ENCODE assay signal across 17 mouse cellular contexts in the genomic region with DNA sequence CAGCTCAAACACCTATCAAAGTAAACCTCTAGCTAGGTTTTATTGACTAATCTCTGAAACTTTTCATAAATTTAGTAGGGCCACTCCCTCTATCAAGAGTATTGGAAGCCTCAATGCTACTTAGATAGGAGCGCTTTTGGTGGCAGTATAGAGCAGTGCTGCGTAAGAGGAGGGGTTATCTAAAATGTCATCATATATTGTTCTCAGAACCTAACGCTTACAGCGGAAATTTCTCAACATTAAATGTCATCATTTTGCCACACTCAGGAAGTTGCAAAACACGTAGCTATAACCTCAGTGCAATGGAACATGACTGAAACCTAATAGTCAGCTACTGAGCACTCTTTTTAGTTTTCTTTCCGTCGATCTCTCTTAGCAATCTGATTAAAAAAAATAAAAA.
DNase-seq lines count a peak whose midpoint lies in the region; ATAC-seq and TF ChIP-seq lines count a peak whose summit lies in the region.
"Had no signal": no experiment of that assay in that cellular context is flagged by ENCODE, and none has a peak within 500 bp of the region (broad histone marks: within the 10 kb centered on the region; RNA-seq: fewer than 3 reads in every experiment).

No protein-coding gene starts in this region.

- no peak for DNase-seq in kidney, adult 2 months
- peak; percentile 89 for DNase-seq in CD4-positive, CD25-positive, alpha-beta regulatory T cell, adult 2 months (ENCODE audit: low read depth, low spot score)
- DNase-seq in induced T-regulatory cell, adult 2 months (ENCODE audit: low read depth): peak; percentile 91
- no peak for DNase-seq in heart, postnatal 25 days (ENCODE audit: low spot score)
- no peak for DNase-seq in right cerebral cortex, postnatal 36 days (ENCODE audit: low spot score in 2 of 2)
- DNase-seq: cerebellum, adult 18-20 months; embryo, embryonic 11 days; forebrain, postnatal 0 days; gastrocnemius, postnatal 14 days; thymus, postnatal 36 days had no signal

- no peaks in the 10 kb centered on the region for H3K4me1 ChIP-seq in kidney, embryonic 15.5 days
- H3K4me1 ChIP-seq in kidney, adult 2 months (ENCODE audit: control insufficient read depth, insufficient read depth, low read length): no peaks in the 10 kb centered on the region
- no peaks in the 10 kb centered on the region for H3K4me1 ChIP-seq in midbrain, embryonic 15.5 days
- H3K4me1 ChIP-seq: hindbrain, embryonic 15.5 days; limb, embryonic 10.5 days had no signal

- no peaks in the 10 kb centered on the region for H3K27me3 ChIP-seq in kidney, embryonic 15.5 days
- no peaks in the 10 kb centered on the region for H3K27me3 ChIP-seq in kidney, adult 2 months (replicated peaks; ENCODE audit: control insufficient read depth, insufficient read depth, low read length)
- no peaks in the 10 kb centered on the region for H3K27me3 ChIP-seq in midbrain, embryonic 15.5 days (replicated peaks)
- H3K27me3 ChIP-seq: hindbrain, embryonic 15.5 days; megakaryocyte, embryonic 14.5 days had no signal

- intact Hi-C loops in heart, postnatal 25 days (cut with DNase I): no loop called here

- no peak for TF ChIP-seq CTCF in kidney, adult 2 months (conservative IDR thresholded peaks at IDR 0.05; ENCODE audit: insufficient read depth, insufficient read length, low read depth, low read length)

- no peaks in the 10 kb centered on the region for H3K36me3 ChIP-seq in kidney, embryonic 15.5 days
- no peaks in the 10 kb centered on the region for H3K36me3 ChIP-seq in kidney, adult 2 months (ENCODE audit: control insufficient read depth, insufficient read depth, low read length)
- no peaks in the 10 kb centered on the region for H3K36me3 ChIP-seq in midbrain, embryonic 15.5 days (replicated peaks)
- H3K36me3 ChIP-seq: hindbrain, embryonic 15.5 days; limb, embryonic 10.5 days had no signal

- ATAC-seq in kidney, embryonic 15.5 days (replicated peaks; ENCODE audit: low FRiP score): 0 out of 2 replicates have a peak, but pooled peaks have one; percentile 29
- ATAC-seq in megakaryocyte-erythroid progenitor cell, adult 5-6 weeks (replicated peaks; ENCODE audit: low FRiP score, low TSS enrichment, poor library complexity, severe bottlenecking): peak; percentile 82
- no peak for ATAC-seq in midbrain, embryonic 15.5 days (replicated peaks)
- ATAC-seq: forebrain, postnatal 0 days had no signal

- H3K9ac ChIP-seq in kidney, embryonic 15.5 days: no peak overlapping the region
- H3K9ac ChIP-seq in midbrain, embryonic 15.5 days: no peak overlapping the region
- H3K9ac ChIP-seq: forebrain, postnatal 0 days; hindbrain, embryonic 15.5 days had no signal

- 50% methylated on average over 7 of the region's 7 CpGs for WGBS in kidney, embryonic 15.5 days
- 68% methylated on average over 7 of the region's 7 CpGs for WGBS in kidney, adult 2 months
- WGBS in midbrain, embryonic 15.5 days: 95% methylated on average over 7 of the region's 7 CpGs

- H3K4me2 ChIP-seq in kidney, embryonic 15.5 days: no peak overlapping the region
- H3K4me2 ChIP-seq in midbrain, embryonic 15.5 days: no peak overlapping the region
- H3K4me2 ChIP-seq: hindbrain, embryonic 15.5 days had no signal

- no peak for TF ChIP-seq POLR2A in kidney, adult 2 months (IDR thresholded peaks at IDR 0.05; ENCODE audit: low read depth, low read length)

- no peaks in the 10 kb centered on the region for H3K9me3 ChIP-seq in kidney, embryonic 15.5 days (replicated peaks)
- no peaks in the 10 kb centered on the region for H3K9me3 ChIP-seq in midbrain, embryonic 15.5 days
- H3K9me3 ChIP-seq: hindbrain, embryonic 15.5 days; limb, embryonic 10.5 days; megakaryocyte, embryonic 14.5 days had no signal

- no peak overlapping the region for H3K4me3 ChIP-seq in kidney, embryonic 15.5 days (replicated peaks)
- no peak overlapping the region for H3K4me3 ChIP-seq in kidney, adult 2 months (ENCODE audit: insufficient read depth, low read depth, low read length)
- H3K4me3 ChIP-seq in midbrain, embryonic 15.5 days: no peak overlapping the region
- H3K4me3 ChIP-seq: erythroblast, embryonic 14.5 days; hindbrain, embryonic 15.5 days; limb, embryonic 10.5 days; megakaryocyte, embryonic 14.5 days had no signal

- H3K27ac ChIP-seq in kidney, embryonic 15.5 days: no peak overlapping the region
- no peak overlapping the region for H3K27ac ChIP-seq in kidney, adult 2 months (ENCODE audit: insufficient read depth, low read depth, low read length)
- H3K27ac ChIP-seq in midbrain, embryonic 15.5 days: no peak overlapping the region
- H3K27ac ChIP-seq: hindbrain, embryonic 15.5 days; limb, embryonic 10.5 days had no signal

Comparison
In these comparisons a context has a peak if more than half of its experiments do, and no peak if none do; other contexts are left out.
1. DNase-seq: peak in CD4-positive, CD25-positive, alpha-beta regulatory T cell, adult 2 months (single experiment) and induced T-regulatory cell, adult 2 months (single experiment); none in kidney, adult 2 months (single experiment), heart, postnatal 25 days (single experiment) and right cerebral cortex, postnatal 36 days (0 of 2).